Mouse (Mus musculus): ENCODE results near the gene Tec. TPM values are rescaled to one million over a fixed set of nuclear protein-coding genes. Genes with fewer than 3 reads are reported as not detected.

Tec gene
- polyA plus RNA-seq, 1 experiment, result 0.44 TPM

- no peak for TF ChIP-seq GATA1 (IDR thresholded peaks at IDR 0.05; ENCODE audit: low read length)
Measured at GRCm38 (mm10) chr5:72723429-72723828, 144.9 kb downstream of the Tec start.

- TF ChIP-seq GATA1 (IDR thresholded peaks at IDR 0.05; ENCODE audit: low read length), result no peak
Measured at GRCm38 (mm10) chr5:72720587-72720986, 147.7 kb downstream of the Tec start.

DNA sequence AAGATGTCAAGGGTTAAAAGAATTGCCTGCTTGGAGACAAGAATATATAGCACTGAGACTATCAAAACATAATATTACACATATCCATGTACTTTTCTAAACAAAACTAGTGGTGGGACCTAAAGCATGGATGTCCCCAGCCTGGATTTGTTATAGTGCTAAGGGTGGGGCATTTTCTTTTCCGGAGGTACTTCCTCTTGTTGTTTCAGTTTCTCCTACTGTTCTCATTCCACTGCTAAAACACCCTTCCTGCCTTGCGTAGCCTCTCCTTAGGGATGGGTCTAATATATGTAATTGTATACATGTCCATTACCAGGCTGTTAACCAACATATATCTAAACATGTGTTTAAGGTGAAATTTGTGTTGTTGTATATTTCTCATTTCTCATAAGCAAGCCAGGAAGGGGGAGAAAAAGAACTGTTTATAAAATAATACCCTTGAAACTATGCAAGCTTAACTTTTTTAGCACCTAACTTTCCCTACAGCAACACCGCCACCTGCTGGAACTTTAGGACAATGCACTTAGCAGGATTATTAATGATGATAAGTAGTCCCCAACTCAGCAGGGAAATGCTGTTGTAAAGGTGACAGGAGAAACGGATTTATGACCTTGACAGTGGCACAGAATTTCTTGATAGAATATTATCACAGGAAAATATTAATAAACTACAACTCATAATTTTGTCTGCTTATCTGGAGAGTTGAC, 157.6 kb downstream of the Tec start:
- TF ChIP-seq GATA1 (IDR thresholded peaks at IDR 0.05; ENCODE audit: low read length), result no peak

- no peak for TF ChIP-seq GATA1 (IDR thresholded peaks at IDR 0.05; ENCODE audit: low read length)
Measured at GRCm38 (mm10) chr5:72709976-72710375, 158.3 kb downstream of the Tec start.

DNA sequence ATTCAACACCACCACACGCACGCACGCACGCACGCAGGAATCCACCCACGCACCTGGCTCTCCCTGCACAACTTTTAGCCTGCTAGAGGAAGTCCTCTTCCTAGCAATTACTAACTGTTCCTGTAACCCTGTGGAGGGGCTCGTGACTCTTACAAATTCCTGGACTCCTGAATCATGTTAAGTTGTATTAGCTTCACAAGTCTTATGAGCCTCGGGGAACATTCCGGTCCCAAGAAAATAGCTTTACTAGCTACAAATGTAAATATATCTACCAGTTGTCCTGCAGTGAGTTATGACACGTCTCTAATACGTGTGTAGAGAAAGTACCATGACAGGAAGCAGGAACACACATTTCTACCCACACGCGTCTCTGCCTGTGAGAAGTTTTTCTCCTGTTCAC, 158.8 kb downstream of the Tec start:
- TF ChIP-seq GATA1 (IDR thresholded peaks at IDR 0.05; ENCODE audit: low read length), result no peak

DNA sequence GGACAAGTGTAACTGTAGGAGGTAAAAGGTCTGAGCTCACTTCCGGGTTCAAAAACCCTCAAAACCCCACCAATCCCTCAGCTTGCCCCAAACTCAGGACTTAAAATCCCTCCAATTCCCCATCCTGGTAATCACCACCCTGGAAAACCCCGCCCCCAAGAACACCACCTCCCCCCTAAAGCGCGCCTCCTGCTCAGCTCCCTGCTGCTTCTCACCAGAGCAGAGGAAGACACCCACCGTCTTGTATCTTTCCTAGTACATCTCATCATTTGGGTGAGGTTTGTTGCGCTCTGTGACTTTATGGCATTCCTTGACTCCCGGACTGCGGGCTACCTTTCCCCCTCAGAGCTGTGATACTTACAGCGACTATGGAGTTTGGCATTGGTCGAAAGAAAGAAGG, 161.6 kb downstream of the Tec start:
- TF ChIP-seq GATA1 (IDR thresholded peaks at IDR 0.05; ENCODE audit: low read length), result no peak

DNA sequence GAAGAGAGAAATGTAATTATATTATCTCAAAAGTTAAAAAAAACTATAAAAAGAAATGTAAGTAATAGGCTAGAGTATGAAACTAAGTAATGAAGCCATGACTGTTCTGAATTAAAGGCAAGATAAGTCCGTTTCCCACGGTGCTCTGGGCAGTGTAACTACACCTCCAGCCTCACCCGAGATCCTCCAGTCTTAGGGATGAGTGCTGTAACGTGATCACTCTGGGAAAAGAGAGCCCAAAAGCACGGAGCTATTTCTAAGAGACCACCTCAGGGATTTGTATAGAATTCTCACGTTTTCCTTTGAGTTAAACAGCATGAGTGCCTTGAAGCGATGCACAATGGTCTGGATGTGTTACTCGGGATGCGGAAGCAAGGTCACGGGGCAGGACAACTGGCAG, 162.2 kb downstream of the Tec start:
- TF ChIP-seq GATA1 (IDR thresholded peaks at IDR 0.05; ENCODE audit: low read length), result no peak

Other genes starting within 250 kb of the Tec start
- not detected in 2 replicates for gene Cnga1, start 224.2 kb downstream of the Tec start, polyA plus RNA-seq (2012)
- not detected in 2 replicates for gene Nipal1, start 220.7 kb downstream of the Tec start, polyA plus RNA-seq (2012)
- gene Txk, start 115.7 kb downstream of the Tec start, polyA plus RNA-seq (2012), result not detected in 2 replicates
- 9.1 and 11.8 TPM in 2 replicates for gene Slain2, start 45.8 kb upstream of the Tec start, polyA plus RNA-seq (2012)
- not detected in 2 replicates for gene Gm10135, start 106.2 kb upstream of the Tec start, polyA plus RNA-seq (2012)
- gene Slc10a4, start 138.4 kb upstream of the Tec start, polyA plus RNA-seq (2012), result not detected in 2 replicates

All from G1E-ER4 (cell line).